Mouse (Mus musculus) embryo, embryonic 11 days (tissue): ENCODE measurements around the gene Tmbim6.
"Not testable (repeated sequence)": the region's sequence is repeated elsewhere in the genome, so short reads cannot be mapped to it uniquely, and the experiment has no call there.

Experiments
- DNase-seq: peaks from one replicate; pipeline ENCODE4 v3.0.0-alpha.2; 2015

Tmbim6 gene

DNA sequence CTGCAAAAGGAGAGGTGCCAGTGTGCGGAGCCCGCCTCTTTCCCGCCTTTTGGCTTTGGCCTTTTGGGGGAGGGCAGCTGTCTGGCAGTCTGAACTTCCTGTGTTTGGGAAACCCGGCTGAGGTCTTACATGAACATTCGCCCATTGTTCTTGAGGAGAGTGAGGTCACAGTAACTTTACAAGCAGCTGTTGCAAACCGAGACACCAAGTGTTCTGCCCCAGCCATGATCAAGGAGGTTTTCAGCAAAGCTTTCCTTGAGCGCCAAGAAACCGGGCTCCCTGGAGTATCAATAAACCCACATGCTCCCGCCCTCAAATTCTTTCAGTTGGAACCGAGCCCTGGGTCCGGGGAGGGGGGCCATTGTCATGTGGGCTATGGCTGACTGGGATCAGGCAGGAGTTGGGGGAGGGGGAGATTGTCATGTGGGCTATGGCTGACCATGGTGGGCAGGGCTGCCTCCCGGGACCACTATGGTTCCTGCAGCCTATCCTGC is 27.9 kb downstream of the Tmbim6 start:
- peak; percentile 91 for DNase-seq

GRCm38 (mm10) chr15:99421152-99421551 is 28.5 kb downstream of the Tmbim6 start:
- peak; percentile 60 for DNase-seq

DNA sequence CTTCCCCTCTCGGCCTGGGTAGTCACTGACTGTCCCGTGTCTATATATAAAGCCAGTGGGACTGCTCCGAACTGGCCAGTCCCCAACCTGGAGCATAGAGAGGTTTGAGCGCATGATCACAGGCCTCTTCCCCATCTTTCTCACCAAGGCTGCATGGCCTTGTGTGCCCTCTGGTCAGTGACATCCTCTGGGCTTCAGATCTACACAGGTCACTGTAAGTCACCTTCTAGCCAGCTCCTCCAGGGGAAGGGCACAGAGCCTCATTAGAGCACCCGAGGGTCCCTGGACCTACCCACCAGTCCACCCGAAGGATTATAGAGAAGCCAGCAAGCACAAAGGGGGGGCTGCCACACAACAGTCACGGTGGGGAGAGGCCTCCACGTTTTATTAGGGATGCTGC is 29.0 kb downstream of the Tmbim6 start:
- DNase-seq, result no peak

- DNase-seq, result no peak
Measured at GRCm38 (mm10) chr15:99422551-99422950, 29.9 kb downstream of the Tmbim6 start.

DNA sequence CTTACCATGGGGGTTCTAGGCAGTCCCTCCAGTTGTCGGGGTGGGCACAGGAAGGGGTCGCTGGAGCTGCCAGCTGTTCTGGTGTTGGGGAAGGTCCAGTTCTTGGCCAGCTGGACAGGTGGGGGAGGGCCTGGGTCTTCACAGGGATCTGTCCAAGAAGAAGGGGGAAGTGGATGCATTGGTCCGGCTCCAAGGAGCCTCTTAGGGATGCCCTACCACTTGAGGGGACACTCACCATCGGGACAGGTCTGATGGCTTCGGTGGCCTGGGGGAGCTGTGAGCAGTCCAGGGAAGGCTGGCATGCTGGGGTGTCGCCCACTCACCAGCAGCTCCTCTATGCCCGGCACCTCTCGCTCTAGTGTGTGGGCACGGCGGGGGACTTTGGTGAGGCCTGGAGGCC is 30.4 kb downstream of the Tmbim6 start:
- DNase-seq, result no peak

DNA sequence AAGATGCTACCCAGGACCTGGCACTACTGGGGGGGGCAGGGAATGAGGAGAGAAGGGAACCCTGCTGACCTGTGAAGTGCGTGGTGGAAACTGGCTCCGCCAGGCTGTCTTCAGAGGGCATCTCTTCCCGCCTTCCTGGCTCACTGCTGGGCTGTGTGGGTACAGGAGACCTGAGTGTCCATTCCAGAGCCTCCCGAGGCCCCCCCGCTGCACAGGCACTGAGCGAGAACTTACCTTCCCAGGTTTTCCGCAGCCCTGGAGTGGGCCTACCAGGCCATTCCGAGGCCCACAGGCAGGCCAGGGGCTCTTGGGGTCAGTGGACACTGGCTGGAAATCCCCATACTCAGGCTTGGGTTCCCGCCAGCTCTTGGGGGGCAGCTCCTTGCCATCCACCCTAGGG is 31.2 kb downstream of the Tmbim6 start:
- DNase-seq, result no peak

DNA sequence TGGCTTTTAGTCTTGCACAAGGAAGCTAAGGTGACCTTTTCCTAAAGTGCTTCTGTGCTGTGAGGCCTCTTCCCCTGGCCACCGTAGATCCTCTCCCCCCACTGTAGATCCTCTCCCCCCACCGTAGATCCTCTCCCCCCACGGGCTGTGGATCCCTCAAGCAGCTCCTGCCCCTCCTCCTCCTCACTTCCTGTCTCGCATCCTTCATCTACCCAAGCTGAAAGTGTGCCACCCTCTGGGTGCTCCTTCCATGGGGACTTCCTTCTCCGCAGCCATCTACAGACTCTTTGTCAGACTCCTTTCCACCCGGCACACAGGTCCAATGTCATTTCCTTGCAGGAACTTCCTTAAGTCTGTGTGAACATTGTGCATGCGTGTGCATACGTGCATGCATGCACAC is 37.7 kb downstream of the Tmbim6 start:
- DNase-seq, result no peak

DNA sequence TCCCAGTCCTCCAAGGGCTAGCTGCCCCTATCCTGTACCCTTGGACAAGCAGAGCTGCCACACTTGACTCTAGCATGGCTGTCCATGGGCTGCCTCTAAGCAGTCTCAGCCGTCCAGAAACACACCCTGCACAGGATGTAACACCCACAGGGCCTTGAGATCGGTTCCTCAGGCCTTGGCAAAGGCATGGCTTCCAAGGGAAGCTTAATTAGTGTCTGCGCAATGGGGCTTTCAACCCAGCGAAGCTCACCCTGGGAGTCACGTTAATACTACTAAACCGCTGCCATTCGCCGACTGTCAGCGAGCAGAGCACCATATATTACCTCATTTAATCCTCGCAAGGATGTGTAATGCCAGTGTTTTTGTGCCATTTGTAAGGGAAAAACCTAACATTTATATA is 38.4 kb downstream of the Tmbim6 start:
- no peak for DNase-seq

- no peak for DNase-seq
Measured at GRCm38 (mm10) chr15:99431504-99431903, 38.8 kb downstream of the Tmbim6 start.

GRCm38 (mm10) chr15:99431967-99432366 is 39.3 kb downstream of the Tmbim6 start:
- DNase-seq, result no peak

- DNase-seq, result no peak
Measured at GRCm38 (mm10) chr15:99433081-99433718, 40.5 kb downstream of the Tmbim6 start.

GRCm38 (mm10) chr15:99433913-99434312 is 41.2 kb downstream of the Tmbim6 start:
- no peak for DNase-seq

- no peak for DNase-seq
Measured at GRCm38 (mm10) chr15:99438966-99439698, 46.5 kb downstream of the Tmbim6 start.

GRCm38 (mm10) chr15:99440112-99440815 is 47.6 kb downstream of the Tmbim6 start:
- peak; percentile 40 for DNase-seq

DNA sequence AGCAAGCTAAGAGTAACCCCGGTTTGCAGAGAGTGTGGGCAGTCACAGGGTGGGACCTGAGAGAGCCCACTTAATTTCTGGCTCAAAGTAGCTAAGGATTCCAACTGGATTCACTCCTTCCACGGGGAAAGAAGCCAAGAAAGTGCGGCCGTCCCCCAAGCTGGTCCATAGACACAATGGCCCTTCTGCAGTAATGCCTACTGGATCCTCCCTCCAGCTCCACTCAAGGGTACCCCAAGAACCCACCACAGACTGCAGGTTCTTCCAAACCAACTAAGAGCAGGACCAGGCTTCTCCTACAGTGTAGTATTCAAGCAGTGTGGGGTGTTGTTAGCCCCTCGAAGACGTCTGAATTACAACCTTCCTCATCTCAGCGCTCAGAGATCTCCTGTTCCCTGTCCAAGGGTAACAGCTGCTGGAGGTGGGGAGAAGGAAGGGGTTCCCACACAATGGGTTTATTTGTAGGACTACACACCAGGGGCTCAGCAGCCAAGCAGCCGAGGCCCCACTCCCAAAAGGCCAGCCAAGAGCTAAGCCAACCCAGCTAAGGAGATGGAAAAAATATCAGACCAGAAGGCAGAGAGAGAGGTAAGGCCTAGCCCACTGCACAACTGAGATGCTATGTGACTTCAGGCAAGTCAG is 48.3 kb downstream of the Tmbim6 start:
- DNase-seq, result no peak

- DNase-seq, result no peak
Measured at GRCm38 (mm10) chr15:99442358-99442757, 49.7 kb downstream of the Tmbim6 start.

- DNase-seq, result no peak
Measured at GRCm38 (mm10) chr15:99445567-99445966, 52.9 kb downstream of the Tmbim6 start.

DNA sequence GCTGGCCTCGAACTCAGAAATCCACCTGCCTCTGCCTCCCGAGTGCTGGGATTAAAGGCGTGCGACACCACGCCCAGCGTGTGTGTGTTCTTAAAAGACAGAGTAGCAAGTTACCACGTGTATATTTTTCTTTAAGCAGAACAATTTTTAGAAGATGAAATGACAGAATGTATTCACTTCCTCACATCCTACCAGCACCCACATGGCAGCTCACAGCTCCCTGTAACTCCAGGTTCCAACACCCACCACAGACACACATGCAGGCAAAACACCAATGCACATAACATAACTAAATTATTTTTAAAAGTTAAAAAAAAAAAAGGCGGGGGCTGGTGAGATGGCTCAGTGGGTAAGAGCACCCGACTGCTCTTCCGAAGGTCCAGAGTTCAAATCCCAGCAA is 53.5 kb downstream of the Tmbim6 start:
- DNase-seq, result not testable (repeated sequence)

DNA sequence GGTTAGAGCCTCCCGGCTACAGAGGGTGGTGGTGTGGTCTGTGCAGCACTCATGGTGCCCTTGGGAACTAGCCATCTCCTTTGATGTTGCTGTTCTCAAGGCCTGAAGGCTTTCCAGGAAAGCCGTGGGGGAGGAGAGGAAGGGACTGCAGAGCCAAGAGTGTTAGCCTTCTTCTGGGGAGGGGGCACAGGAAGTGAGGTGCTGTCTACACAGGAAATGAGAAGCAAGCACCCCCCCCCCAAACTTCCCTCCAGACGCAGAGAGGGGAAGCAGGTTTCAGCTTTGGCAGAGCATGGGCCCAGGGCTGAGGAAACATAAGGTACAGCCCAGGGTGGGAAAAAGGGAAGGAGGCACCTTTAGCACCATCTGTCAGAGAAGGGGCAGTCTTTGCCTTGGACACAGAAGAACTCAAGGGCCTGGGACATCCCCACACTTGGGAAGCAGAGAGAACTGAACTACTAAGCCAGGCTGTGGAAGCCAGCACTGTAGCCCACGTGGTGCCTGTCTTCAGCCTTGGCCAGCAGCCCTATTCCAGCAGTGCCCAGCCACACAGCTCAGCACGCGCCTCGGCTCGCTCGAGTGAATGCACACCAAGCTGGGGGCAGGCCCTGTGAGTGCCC is 56.6 kb downstream of the Tmbim6 start:
- DNase-seq, result no peak

GRCm38 (mm10) chr15:99449751-99450280 is 57.1 kb downstream of the Tmbim6 start:
- DNase-seq, result no peak

DNA sequence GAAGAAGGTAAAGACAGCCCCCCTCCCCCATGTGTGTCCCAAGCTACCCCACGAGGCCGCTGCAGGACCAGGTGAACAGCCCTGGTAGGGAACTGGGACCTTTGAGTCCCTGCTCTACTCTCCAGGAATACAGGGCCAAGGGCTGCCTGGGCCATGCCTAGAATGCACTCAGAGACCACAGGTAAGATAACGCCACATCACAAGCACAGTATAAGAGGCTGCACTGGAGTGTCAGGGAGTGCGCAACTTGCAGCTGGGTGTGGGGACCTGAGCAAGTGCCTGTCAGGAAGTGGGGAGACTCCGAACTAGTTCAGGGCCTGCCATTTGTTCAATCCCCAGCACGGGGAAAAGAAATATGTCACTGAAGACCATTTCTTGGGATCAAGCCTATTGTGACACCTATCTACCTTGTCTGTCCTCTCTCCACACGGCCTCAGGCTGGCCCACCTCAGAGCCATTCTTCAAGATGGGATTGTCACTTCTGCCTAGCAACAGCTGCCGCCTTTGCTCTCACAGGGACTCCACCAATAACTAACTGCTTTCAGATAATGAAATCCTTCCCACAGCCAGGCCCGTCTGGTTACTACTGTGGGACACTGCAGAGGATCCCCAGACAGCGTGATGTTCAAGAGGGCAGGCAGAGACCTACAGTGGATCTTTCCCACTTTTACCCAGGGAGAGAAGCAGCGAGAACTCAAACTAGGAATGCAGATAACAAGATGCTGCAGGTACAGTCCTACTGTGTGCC is 60.6 kb downstream of the Tmbim6 start:
- DNase-seq, result no peak
